Mouse (Mus musculus) retina, embryonic 14.5 days (tissue): Measurements from ENCODE around the gene Bmp15.

Experiments
- DNase-seq: peaks from one replicate; pipeline ENCODE4 v3.0.0-alpha.2; 2015; ENCODE audit warnings: low spot score

The Bmp15 gene

GRCm38 (mm10) chrX:6320621-6321020 is at the start of gene Bmp15:
Bmp15 (minus strand) TSS chrX:6320721.
- DNase-seq: no peak

GRCm38 (mm10) chrX:6368822-6369221 is 48.3 kb upstream of the Bmp15 start:
- DNase-seq: no peak

- no peak for DNase-seq
Observed at GRCm38 (mm10) chrX:6357503-6358114, 37.1 kb upstream of the Bmp15 start.

- no peak for DNase-seq
Observed at GRCm38 (mm10) chrX:6356876-6357275, 36.4 kb upstream of the Bmp15 start.

GRCm38 (mm10) chrX:6345273-6345959 is 24.9 kb upstream of the Bmp15 start:
- no peak for DNase-seq

GRCm38 (mm10) chrX:6324056-6324455 is 3.5 kb upstream of the Bmp15 start:
- DNase-seq: peak; percentile 15

GRCm38 (mm10) chrX:6317747-6318146 is 2.8 kb downstream of the Bmp15 start:
- DNase-seq: no peak
